Mouse (Mus musculus) bone marrow macrophage, adult 2 months (primary cell): ENCODE measurements at regions not wholly inside any gene's neighbourhood (a gene's known extent, or its start where the extent isn't known, plus 50 kb on each side); places are given as distances from the start of the nearest gene placed in this dataset.

Experiments used
- H3K27ac ChIP-seq: 2 replicates; pipeline ENCODE4 v1.5.1; 2012; ENCODE audit warnings: low read depth, low read length; ENCODE audit not compliant: insufficient read depth
- H3K4me1 ChIP-seq: 2 replicates; pipeline ENCODE4 v1.6.1; 2012; ENCODE audit warnings: low read length; ENCODE audit not compliant: control insufficient read depth, insufficient read depth
- H3K4me3 ChIP-seq: 2 replicates; pipeline ENCODE4 v1.5.1; 2012; ENCODE audit warnings: mild to moderate bottlenecking, low read length, moderate library complexity; ENCODE audit not compliant: insufficient read depth
- CTCF ChIP-seq: IDR thresholded peaks from 2 replicates; pipeline ENCODE4 v1.5.1; 2012; ENCODE audit warnings: low read depth, mild to moderate bottlenecking, low read length, moderate library complexity
- POLR2A ChIP-seq: IDR thresholded peaks from 2 replicates; pipeline ENCODE4 v1.6.1; 2012; ENCODE audit warnings: mild to moderate bottlenecking, low read depth, low read length, borderline replicate concordance

- H3K4me1 ChIP-seq, result no peaks in the 10 kb centered on the region
- no peak overlapping the region for H3K4me3 ChIP-seq
- H3K27ac ChIP-seq, result no peak overlapping the region
- TF ChIP-seq CTCF, result no peak
- no peak for TF ChIP-seq POLR2A
Observed at GRCm38 (mm10) chr13:106562588-106562987, 374.2 kb downstream of the Ipo11 start.

GRCm38 (mm10) chr13:106562161-106562560 is 374.6 kb downstream of the Ipo11 start:
- Histone ChIP-seq H3K4me1 (no peaks in the 10 kb centered on the region), H3K4me3 (no peak overlapping the region), H3K27ac (no peak overlapping the region)
- no peak for TF ChIP-seq POLR2A
- TF ChIP-seq CTCF, result no peak

DNA sequence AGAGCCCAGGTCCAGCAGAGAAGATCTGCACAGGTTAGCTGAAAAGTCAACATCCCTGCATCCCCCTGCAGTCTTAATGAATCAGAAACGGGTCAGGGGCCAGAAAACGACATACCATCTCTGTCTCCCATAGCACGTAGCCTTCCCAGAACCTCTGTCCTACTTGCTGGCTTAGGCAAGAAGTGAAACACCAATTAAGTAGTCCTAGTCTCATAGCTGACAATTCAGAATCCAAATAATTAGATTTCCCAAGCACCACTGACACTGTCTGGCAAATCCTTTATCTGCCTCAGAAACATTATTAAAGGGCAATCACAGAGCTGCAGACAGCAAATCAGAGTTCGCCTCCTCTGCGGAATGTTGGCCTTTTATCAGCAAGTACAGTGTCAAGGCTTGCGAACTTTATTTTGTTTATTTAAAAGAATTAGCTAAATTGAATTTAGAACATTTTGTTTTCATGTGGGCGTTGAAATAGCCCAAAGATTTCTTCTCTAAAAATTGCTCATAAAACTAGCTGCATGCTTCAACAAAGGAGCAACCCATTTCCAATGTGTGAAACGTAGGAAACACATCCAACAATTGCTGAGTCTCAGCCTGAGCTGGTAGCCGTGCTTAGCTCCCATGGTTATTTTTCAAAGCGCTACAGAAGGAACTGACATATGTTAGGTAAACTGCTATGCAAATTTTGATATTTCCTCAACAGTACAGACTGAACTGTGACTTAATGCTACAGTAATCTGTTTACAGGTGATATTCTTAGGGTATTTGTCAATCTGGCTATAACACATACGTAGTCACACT is 411.2 kb downstream of the Ipo11 start:
- Histone ChIP-seq H3K4me3 (no peak overlapping the region), H3K4me1 (no peaks in the 10 kb centered on the region), H3K27ac (no peak overlapping the region)
- TF ChIP-seq CTCF (no peak), POLR2A (no peak)

- Histone ChIP-seq H3K27ac (no peak overlapping the region), H3K4me3 (no peak overlapping the region), H3K4me1 (no peaks in the 10 kb centered on the region)
- TF ChIP-seq CTCF, result no peak
Observed at GRCm38 (mm10) chr13:106514510-106515169, 422.1 kb downstream of the Ipo11 start.

GRCm38 (mm10) chr13:106513669-106514068 is 423.1 kb downstream of the Ipo11 start:
- no peak overlapping the region for H3K4me3 ChIP-seq
- no peak overlapping the region for H3K27ac ChIP-seq
- no peak for TF ChIP-seq POLR2A
- no peak for TF ChIP-seq CTCF
- H3K4me1 ChIP-seq, result no peaks in the 10 kb centered on the region

- Histone ChIP-seq H3K4me3 (no peak overlapping the region), H3K4me1 (no peaks in the 10 kb centered on the region), H3K27ac (no peak overlapping the region)
- TF ChIP-seq CTCF (no peak), POLR2A (no peak)
Observed at GRCm38 (mm10) chr13:106510435-106510834, 426.3 kb downstream of the Ipo11 start.

- no peak for TF ChIP-seq CTCF
- no peak for TF ChIP-seq POLR2A
- Histone ChIP-seq H3K27ac (no peak overlapping the region), H3K4me3 (no peak overlapping the region), H3K4me1 (no peaks in the 10 kb centered on the region)
Observed at GRCm38 (mm10) chr13:106501273-106501672, 435.5 kb downstream of the Ipo11 start.

GRCm38 (mm10) chr13:106471264-106471663 is 465.5 kb downstream of the Ipo11 start:
- Histone ChIP-seq H3K4me3 (no peak overlapping the region), H3K27ac (no peak overlapping the region), H3K4me1 (no peaks in the 10 kb centered on the region)
- no peak for TF ChIP-seq POLR2A
- TF ChIP-seq CTCF, result no peak

DNA sequence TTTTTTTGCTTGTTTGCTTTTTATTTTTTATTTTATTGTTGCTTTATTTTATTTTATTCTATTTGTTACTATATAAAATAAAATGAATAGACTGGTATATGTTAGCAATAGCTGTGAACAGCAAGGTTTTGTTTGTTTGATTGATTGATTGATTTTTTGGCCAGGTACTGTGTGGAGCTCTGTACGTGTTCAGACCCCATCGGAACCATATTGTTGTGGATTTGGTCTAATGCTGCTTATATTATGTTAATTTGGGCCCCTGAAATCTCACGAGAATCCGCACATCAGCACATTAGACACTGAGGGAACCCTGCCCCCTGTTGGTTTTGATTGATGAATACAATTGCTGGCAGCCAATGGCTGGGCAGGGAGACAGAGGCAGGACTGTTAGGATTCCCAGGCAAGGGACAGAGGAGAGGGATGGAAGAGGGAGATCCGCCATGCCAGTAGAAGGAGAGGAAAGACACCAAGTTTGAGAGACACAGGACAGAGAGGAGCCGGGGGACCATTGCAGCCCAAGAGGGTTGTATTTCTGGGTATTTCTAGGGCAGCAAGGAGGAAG is 482.3 kb downstream of the Ipo11 start:
- Histone ChIP-seq H3K4me1 (no peaks in the 10 kb centered on the region), H3K27ac (no peak overlapping the region), H3K4me3 (no peak overlapping the region)
- TF ChIP-seq CTCF (no peak), POLR2A (no peak)

DNA sequence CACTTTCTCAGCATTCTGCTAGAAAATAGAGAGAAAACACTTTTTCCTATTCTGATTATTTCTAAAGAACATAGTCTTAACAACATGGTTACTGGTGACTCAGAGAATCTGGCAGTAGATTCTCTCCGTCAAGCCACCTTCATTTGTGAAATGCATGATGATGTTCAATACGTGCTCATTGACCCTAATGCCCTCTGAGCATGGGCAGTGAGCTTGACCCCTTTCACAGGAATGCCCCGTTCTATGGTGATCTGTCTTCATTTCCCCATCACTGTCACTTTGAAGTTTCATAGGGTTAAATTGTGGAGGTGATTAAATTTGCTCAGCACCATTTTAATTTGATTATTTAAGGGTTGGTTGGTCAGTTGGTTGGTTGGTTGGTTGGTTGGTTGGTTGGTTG is 504.6 kb downstream of the Ipo11 start:
- H3K4me1 ChIP-seq, result no peaks in the 10 kb centered on the region
- H3K27ac ChIP-seq, result no peak overlapping the region
- H3K4me3 ChIP-seq, result no peak overlapping the region
- no peak for TF ChIP-seq CTCF

- no peak for TF ChIP-seq CTCF
- no peak for TF ChIP-seq POLR2A
- Histone ChIP-seq H3K27ac (no peak overlapping the region), H3K4me1 (no peaks in the 10 kb centered on the region), H3K4me3 (no peak overlapping the region)
Observed at GRCm38 (mm10) chr13:106406608-106407038, 530.1 kb downstream of the Ipo11 start.
